In the genomic region with DNA sequence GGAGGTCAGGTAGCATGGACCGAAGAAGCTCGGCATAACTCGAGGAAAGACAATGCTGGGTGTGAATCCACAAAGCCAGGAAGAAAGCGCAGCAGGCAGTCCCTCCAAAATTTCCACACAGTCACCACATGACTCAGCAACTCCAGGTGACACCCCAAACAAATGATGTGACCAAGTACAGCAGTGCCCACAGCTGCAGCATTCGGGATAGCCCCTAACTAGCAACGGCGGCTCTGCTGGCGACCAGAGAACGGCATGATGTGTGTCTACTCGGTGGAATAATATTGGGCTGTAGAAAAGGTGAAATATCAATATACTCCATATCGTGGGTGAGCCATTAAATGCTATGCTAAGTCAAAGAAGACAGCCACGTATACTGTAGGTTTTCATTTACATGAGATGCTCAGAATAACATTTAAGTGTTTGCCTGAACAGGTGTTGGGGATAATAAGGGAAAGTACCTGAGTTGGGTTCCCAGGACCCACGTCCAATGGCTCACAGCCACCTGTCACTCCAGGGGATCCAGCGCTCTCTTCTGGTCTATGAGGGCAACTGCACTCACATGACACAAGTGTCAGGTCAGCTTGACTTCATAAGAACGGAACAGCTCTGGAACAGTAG, we compare ENCODE assay signal across 21 mouse cellular contexts. TPM values are rescaled to one million over a fixed set of nuclear protein-coding genes. Genes with fewer than 3 reads are reported as not detected.
A peak's percentile ranks its signal among the peaks of the same experiment; 100 is the strongest.
DNase-seq lines count a peak whose midpoint lies in the region; ATAC-seq and TF ChIP-seq lines count a peak whose summit lies in the region.
"Had no signal": no experiment of that assay in that cellular context is flagged by ENCODE, and none has a peak within 500 bp of the region (broad histone marks: within the 10 kb centered on the region; RNA-seq: fewer than 3 reads in every experiment).

No protein-coding gene starts in this region.

- no peak overlapping the region for H3K4me3 ChIP-seq in layer of hippocampus, adult 2 months
- H3K4me3 ChIP-seq in cerebellum, adult 2 months (replicated peaks; ENCODE audit: insufficient read depth, low read depth, low read length) = no peak overlapping the region
- H3K4me3 ChIP-seq: embryonic facial prominence, embryonic 15.5 days; heart, embryonic 13.5 days; hindbrain, embryonic 13.5 days; midbrain, embryonic 10.5 days had no signal

- no peaks in the 10 kb centered on the region for H3K27me3 ChIP-seq in cerebellum, adult 2 months (ENCODE audit: control insufficient read depth, insufficient read depth, low read length)
- H3K27me3 ChIP-seq: embryonic facial prominence, embryonic 15.5 days; hindbrain, embryonic 13.5 days had no signal

- no peak overlapping the region for H3K27ac ChIP-seq in layer of hippocampus, adult 2 months
- H3K27ac ChIP-seq in cerebellum, adult 2 months (ENCODE audit: insufficient read depth, low read length) = no peak overlapping the region
- H3K27ac ChIP-seq: embryonic facial prominence, embryonic 15.5 days; hindbrain, embryonic 13.5 days; midbrain, embryonic 10.5 days had no signal

- no peaks in the 10 kb centered on the region for H3K4me1 ChIP-seq in cerebellum, adult 2 months (ENCODE audit: control insufficient read depth, insufficient read depth, low read length)
- H3K4me1 ChIP-seq: embryonic facial prominence, embryonic 15.5 days; hindbrain, embryonic 13.5 days; midbrain, embryonic 10.5 days had no signal

- DNase-seq in CD4-positive, CD25-positive, alpha-beta regulatory T cell, adult 2 months (ENCODE audit: low read depth, low spot score) = peak; percentile 25
- no peak for DNase-seq in layer of hippocampus, adult 2 months (ENCODE audit: low spot score in 2 of 2)
- DNase-seq in layer of hippocampus, adult 9-10 months (ENCODE audit: low spot score) = no peak
- DNase-seq in 416B (ENCODE audit: low read depth) (peak; percentile 62), R1 (ENCODE audit: low read depth, low spot score) (peak; percentile 80)
- no peak for DNase-seq in cerebellum, adult 2 months
- no peak for DNase-seq in urinary bladder, adult 2 months (ENCODE audit: low spot score)
- DNase-seq: cerebellum, adult 11 months; gastrocnemius, postnatal 14 days; right cerebral cortex, postnatal 25 days; thymus, postnatal 36 days had no signal

- no peak for ATAC-seq in CD4-positive, CD25-positive, alpha-beta regulatory T cell, adult 4 months
- ATAC-seq: forebrain, embryonic 14.5 days had no signal

- no peak for TF ChIP-seq POLR2A in cerebellum, adult 2 months (IDR thresholded peaks at IDR 0.05; ENCODE audit: borderline replicate concordance, insufficient read depth, low read length)

- WGBS in cerebellum, adult 2 months = 76% methylated on average over 15 of the region's 15 CpGs

- peak; percentile 66 for TF ChIP-seq CTCF in layer of hippocampus, adult 2 months (conservative IDR thresholded peaks at IDR 0.05)
- TF ChIP-seq CTCF in cerebellum, adult 2 months (IDR thresholded peaks at IDR 0.05; ENCODE audit: borderline replicate concordance, insufficient read depth, low read depth, low read length) = no peak

RNA-seq across cellular contexts. Expression of gene Heatr6, which starts 34.0 kb away (rescaled TPM):
- 10 to 100 TPM; 34.2 to 44.9 TPM for polyA plus RNA-seq in CD4-positive, CD25-positive, alpha-beta regulatory T cell, adult 4 months (2017; shearing (Covaris generic))
- total RNA-seq in layer of hippocampus, adult 2 months (2021) = 10 to 100 TPM; 17.3 to 18.9 TPM
- polyA plus RNA-seq in cerebellum, adult 2 months (2012; rRNA removed) = 17.4 and 19.0 TPM in 2 replicates
- 12.5 and 13.1 TPM in 2 replicates for polyA plus RNA-seq in urinary bladder, adult 2 months (2012; rRNA removed)

RNA-seq across cellular contexts. Expression of gene Wfdc21, which starts 40.8 kb away (rescaled TPM):
- polyA plus RNA-seq in CD4-positive, CD25-positive, alpha-beta regulatory T cell, adult 4 months (2017; shearing (Covaris generic)) = not detected
- total RNA-seq in layer of hippocampus, adult 2 months (2021) = not detected
- 0.36 TPM in 1 of 2 replicates, not detected in the other for polyA plus RNA-seq in cerebellum, adult 2 months (2012; rRNA removed)
- polyA plus RNA-seq in urinary bladder, adult 2 months (2012; rRNA removed) = 1.4 and 1.6 TPM in 2 replicates
- total RNA-seq: adrenal gland, postnatal 25 days; gastrocnemius, postnatal 14 days; layer of hippocampus, adult 18-20 months; left cerebral cortex, postnatal 10 days had no signal
- polyA plus RNA-seq: cortical plate, adult 2 months; forebrain, embryonic 14.5 days; heart, embryonic 13.5 days; hindbrain, embryonic 13.5 days; midbrain, embryonic 10.5 days had no signal

Comparison
In these comparisons a context has a peak if more than half of its experiments do, and no peak if none do; other contexts are left out.
1. DNase-seq: peak in CD4-positive, CD25-positive, alpha-beta regulatory T cell, adult 2 months (single experiment), 416B (single experiment) and R1 (single experiment); none in layer of hippocampus, adult 2 months (0 of 2), layer of hippocampus, adult 9-10 months (single experiment), cerebellum, adult 2 months (0 of 2) and urinary bladder, adult 2 months (single experiment).